Mouse (Mus musculus) layer of hippocampus, adult 2 months (tissue): Measurements from ENCODE around the gene Vps13d. TPM values are rescaled to one million over a fixed set of nuclear protein-coding genes. Genes with fewer than 3 reads are reported as not detected.

Experiments used
- DNase-seq, 2 experiments: peaks; one replicate each; pipeline ENCODE4 v3.0.0; 2022; ENCODE audit warnings: low spot score in 2 of 2
- H3K27ac ChIP-seq: fragments of 200-600 bp; 2 replicates; pipeline ENCODE4 v1.8.1; 2022
- H3K4me3 ChIP-seq: fragments of 200-600 bp; 2 replicates; pipeline ENCODE4 v1.8.1; 2022; ENCODE audit warnings: mild to moderate bottlenecking
- CTCF ChIP-seq: fragments of 200-600 bp; conservative IDR thresholded peaks from 2 replicates; pipeline ENCODE4 v1.8.1; 2022; ENCODE audit warnings: antibody characterized with exemption, mild to moderate bottlenecking, moderate library complexity
- total RNA-seq, 2 experiments: library from RNA; stranded (reverse); gene quantifications; 2 replicates each; pipeline ENCODE4 v1.2.3; 2021

Vps13d gene
- total RNA-seq, 2 experiments from 2014 or later, result 69.1 to 75.6 TPM

- Histone ChIP-seq H3K4me3 (no peak overlapping the region), H3K27ac (peak overlapping the region; percentile 63)
- no peak for DNase-seq
- TF ChIP-seq CTCF, result peak; percentile 67
Observed at GRCm38 (mm10) chr4:145050518-145051208, 144.1 kb downstream of the Vps13d start.

- TF ChIP-seq CTCF, result no peak
- no peak for DNase-seq
- Histone ChIP-seq H3K4me3 (no peak overlapping the region), H3K27ac (no peak overlapping the region)
Observed at GRCm38 (mm10) chr4:145047964-145048363, 146.8 kb downstream of the Vps13d start.

GRCm38 (mm10) chr4:145046032-145046401 lies 148.8 kb downstream of the Vps13d start:
- H3K4me3 ChIP-seq, result no peak overlapping the region
- DNase-seq, result no peak
- no peak overlapping the region for H3K27ac ChIP-seq
- no peak for TF ChIP-seq CTCF

- no peak for TF ChIP-seq CTCF
- H3K4me3 ChIP-seq, result no peak overlapping the region
- no peak overlapping the region for H3K27ac ChIP-seq
- no peak for DNase-seq
Observed at GRCm38 (mm10) chr4:145045312-145046031, 149.3 kb downstream of the Vps13d start.

GRCm38 (mm10) chr4:145041223-145041870 lies 153.5 kb downstream of the Vps13d start:
- DNase-seq, result no peak
- TF ChIP-seq CTCF, result no peak
- Histone ChIP-seq H3K27ac (no peak overlapping the region), H3K4me3 (no peak overlapping the region)

- 0 out of 2 replicates have a peak overlapping the region, but pooled peaks have one; percentile 23 for H3K27ac ChIP-seq
- H3K4me3 ChIP-seq, result no peak overlapping the region
- no peak for TF ChIP-seq CTCF
- no peak for DNase-seq
Observed at GRCm38 (mm10) chr4:145037631-145038416, 157.0 kb downstream of the Vps13d start.

- Histone ChIP-seq H3K27ac (no peak overlapping the region), H3K4me3 (no peak overlapping the region)
- no peak for DNase-seq
- TF ChIP-seq CTCF, result 0 out of 2 replicates have a peak, but pooled peaks have one; percentile 3
Observed at GRCm38 (mm10) chr4:145037006-145037405, 157.8 kb downstream of the Vps13d start.

- H3K27ac ChIP-seq, result no peak overlapping the region
- H3K4me3 ChIP-seq, result no peak overlapping the region
- TF ChIP-seq CTCF, result no peak
- DNase-seq, result no peak
Observed at GRCm38 (mm10) chr4:145035450-145035849, 159.4 kb downstream of the Vps13d start.

GRCm38 (mm10) chr4:145034506-145035243 lies 160.1 kb downstream of the Vps13d start:
- no peak for DNase-seq
- Histone ChIP-seq H3K4me3 (no peak overlapping the region), H3K27ac (no peak overlapping the region)
- TF ChIP-seq CTCF, result no peak

GRCm38 (mm10) chr4:145033392-145033791 lies 161.4 kb downstream of the Vps13d start:
- no peak for TF ChIP-seq CTCF
- Histone ChIP-seq H3K4me3 (no peak overlapping the region), H3K27ac (no peak overlapping the region)
- no peak for DNase-seq

GRCm38 (mm10) chr4:145032637-145033036 lies 162.2 kb downstream of the Vps13d start:
- Histone ChIP-seq H3K4me3 (no peak overlapping the region), H3K27ac (no peak overlapping the region)
- DNase-seq, result no peak
- no peak for TF ChIP-seq CTCF

GRCm38 (mm10) chr4:145031510-145031909 lies 163.3 kb downstream of the Vps13d start:
- no peak for DNase-seq
- TF ChIP-seq CTCF, result no peak
- no peak overlapping the region for H3K4me3 ChIP-seq
- H3K27ac ChIP-seq, result no peak overlapping the region
